Mouse (Mus musculus): ENCODE measurements around the gene Pde4dip. TPM values are rescaled to one million over a fixed set of nuclear protein-coding genes. Genes with fewer than 3 reads are reported as not detected.
A peak's percentile ranks its signal among the peaks of the same experiment; 100 is the strongest.

The Pde4dip gene
- polyA plus RNA-seq, 1 experiment from 2014 or later: 82.1 TPM

DNA sequence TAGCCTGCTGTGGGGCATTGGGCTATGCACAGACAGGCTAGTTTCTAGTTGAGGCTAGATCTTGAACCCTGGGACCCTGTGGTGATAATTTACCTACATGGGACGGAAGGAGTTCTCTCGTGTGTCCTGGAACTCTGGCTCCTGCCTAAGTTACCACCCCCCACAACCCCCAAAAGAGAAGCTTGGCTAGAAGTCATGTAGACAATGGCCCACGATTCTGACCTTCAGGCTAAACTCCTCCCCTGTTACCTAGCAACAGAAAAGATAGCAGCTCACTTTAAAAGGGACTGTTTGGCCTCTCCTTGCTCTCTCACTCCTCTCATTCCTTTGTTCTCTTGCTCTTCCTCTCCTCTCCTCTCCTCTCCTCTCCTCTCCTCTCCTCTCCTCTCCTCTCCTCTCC lies 69.5 kb downstream of the Pde4dip start:
- H3K9me3 ChIP-seq (ENCODE audit: control insufficient read depth, low read length): no peaks in the 10 kb centered on the region
- H3K27ac ChIP-seq (ENCODE audit: low read length): no peak overlapping the region
- no peaks in the 10 kb centered on the region for H3K27me3 ChIP-seq (replicated peaks; ENCODE audit: control insufficient read depth, insufficient read depth, low read length)
- no peak for ATAC-seq
- H3K4me1 ChIP-seq (replicated peaks; ENCODE audit: control insufficient read depth, insufficient read depth, low read length): peaks cover 5% of the 10 kb centered on the region
- no peak overlapping the region for H3K4me2 ChIP-seq (ENCODE audit: low read length)
- H3K36me3 ChIP-seq (ENCODE audit: control insufficient read depth, insufficient read depth): no peaks in the 10 kb centered on the region
- H3K9ac ChIP-seq (replicated peaks; ENCODE audit: low read depth, low read length): no peak overlapping the region
- H3K4me3 ChIP-seq (replicated peaks; ENCODE audit: low read length): no peak overlapping the region
- 39% methylated on average over 3 of the region's 3 CpGs for WGBS

DNA sequence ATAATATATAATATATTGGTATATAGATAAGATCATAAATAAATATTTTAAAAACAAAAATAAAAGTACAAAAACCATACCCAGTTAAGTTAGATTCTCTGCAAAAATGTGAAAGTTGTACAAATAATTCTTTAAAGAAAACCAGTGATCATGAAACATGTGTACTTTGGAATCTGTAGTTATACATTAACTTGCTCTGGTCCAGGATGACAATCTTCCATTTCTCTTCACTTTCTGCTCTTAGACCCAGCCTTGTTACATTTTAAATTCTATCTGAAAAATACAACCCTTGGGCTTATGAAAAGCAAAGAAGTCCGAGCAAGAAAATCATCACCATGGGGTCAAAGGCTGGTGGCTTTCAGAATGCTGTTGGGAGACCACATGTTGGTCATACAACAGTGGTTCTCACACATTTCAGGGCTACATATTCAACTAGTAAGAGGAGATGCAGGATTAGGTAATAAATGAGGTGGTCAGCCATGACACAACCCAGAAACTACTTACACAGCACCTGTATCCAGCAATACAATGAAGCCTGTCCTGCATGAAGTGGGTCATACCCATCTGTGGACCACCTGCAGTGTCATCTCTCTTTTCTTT lies 70.0 kb downstream of the Pde4dip start:
- Histone ChIP-seq H3K27ac (ENCODE audit: low read length) (no peak overlapping the region), H3K4me1 (replicated peaks; ENCODE audit: control insufficient read depth, insufficient read depth, low read length) (no peaks in the 10 kb centered on the region), H3K9ac (replicated peaks; ENCODE audit: low read depth, low read length) (no peak overlapping the region), H3K36me3 (ENCODE audit: control insufficient read depth, insufficient read depth) (no peaks in the 10 kb centered on the region), H3K27me3 (replicated peaks; ENCODE audit: control insufficient read depth, insufficient read depth, low read length) (no peaks in the 10 kb centered on the region), H3K9me3 (ENCODE audit: control insufficient read depth, low read length) (no peaks in the 10 kb centered on the region), H3K4me3 (replicated peaks; ENCODE audit: low read length) (no peak overlapping the region), H3K4me2 (ENCODE audit: low read length) (no peak overlapping the region)
- 84% methylated on average over 1 of the region's 1 CpGs for WGBS
- no peak for ATAC-seq

DNA sequence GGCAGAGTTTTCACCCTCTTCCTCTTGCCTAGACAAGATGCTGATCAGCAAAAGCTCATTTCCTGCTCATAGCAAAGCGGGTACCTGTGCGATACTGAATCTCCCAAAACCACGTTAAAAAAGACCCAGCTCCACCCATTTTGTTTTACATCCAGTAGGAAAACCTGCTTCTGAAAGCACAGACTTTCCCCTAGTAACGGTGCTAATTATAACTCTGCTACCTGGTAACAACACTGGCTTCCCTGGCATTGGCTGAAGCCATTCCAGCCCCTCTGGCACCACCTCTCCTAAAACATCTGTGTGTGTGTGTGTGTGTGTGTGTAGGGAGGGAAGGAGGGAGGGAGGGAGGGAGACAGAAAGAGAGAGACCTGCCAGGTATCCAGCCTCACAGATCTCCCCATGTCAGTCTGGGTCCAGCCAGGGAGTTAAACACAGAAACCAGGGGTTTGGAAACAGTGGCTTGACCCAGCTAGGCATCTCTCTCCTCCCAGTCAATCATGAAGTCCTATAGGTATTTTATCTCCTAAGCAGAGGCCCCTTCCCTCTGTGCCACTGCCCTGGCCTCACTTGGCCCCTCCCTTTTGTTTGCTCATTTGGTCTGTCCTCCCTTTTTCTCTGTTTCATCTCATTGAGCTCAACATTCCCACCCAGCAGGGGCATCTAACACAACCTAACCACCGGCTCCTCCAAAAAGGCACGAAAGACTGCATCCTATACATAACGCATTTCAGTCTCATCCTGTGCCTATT lies 76.7 kb downstream of the Pde4dip start:
- H3K27me3 ChIP-seq (replicated peaks; ENCODE audit: control insufficient read depth, insufficient read depth, low read length): no peaks in the 10 kb centered on the region
- H3K9ac ChIP-seq (replicated peaks; ENCODE audit: low read depth, low read length): no peak overlapping the region
- H3K36me3 ChIP-seq (ENCODE audit: control insufficient read depth, insufficient read depth): no peaks in the 10 kb centered on the region

DNA sequence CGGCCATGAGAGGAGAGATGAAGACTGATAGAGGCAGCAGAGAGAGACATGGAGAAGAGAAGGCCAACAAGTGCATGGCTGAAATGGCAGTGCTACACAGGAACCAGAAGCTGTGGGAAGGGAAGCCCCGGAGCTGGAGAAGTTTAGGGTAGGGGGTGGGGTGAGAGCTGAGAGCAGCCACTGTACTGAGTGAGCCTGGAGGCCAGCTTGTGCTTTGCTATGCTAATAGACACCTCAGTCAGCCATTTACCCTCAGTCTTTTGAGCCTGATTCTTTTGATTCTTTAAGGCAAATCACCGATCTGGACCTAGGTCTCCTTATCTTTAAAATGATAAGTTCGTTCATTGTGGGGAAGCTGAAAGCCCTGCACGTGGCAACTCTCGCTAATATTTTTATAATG lies 77.3 kb downstream of the Pde4dip start:
- H3K4me2 ChIP-seq (ENCODE audit: low read length): no peak overlapping the region
- ATAC-seq: peak; percentile 72; the same call in 1 of the 2 replicates
- H3K4me3 ChIP-seq (replicated peaks; ENCODE audit: low read length): no peak overlapping the region

More for the DNA sequence above, 76.7 kb downstream of the Pde4dip start:
- H3K27ac ChIP-seq (ENCODE audit: low read length): 0 out of 2 replicates have a peak overlapping the region, but pooled peaks have one; percentile 16
- H3K4me1 ChIP-seq (replicated peaks; ENCODE audit: control insufficient read depth, insufficient read depth, low read length): peaks cover 11% of the 10 kb centered on the region
- ATAC-seq: peak; percentile 89
- WGBS: 24% methylated on average over 7 of the region's 7 CpGs
- no peak overlapping the region for H3K4me3 ChIP-seq (replicated peaks; ENCODE audit: low read length)
- no peaks in the 10 kb centered on the region for H3K9me3 ChIP-seq (ENCODE audit: control insufficient read depth, low read length)
- no peak overlapping the region; the same call in 1 of the 2 replicates for H3K4me2 ChIP-seq (ENCODE audit: low read length)

DNA sequence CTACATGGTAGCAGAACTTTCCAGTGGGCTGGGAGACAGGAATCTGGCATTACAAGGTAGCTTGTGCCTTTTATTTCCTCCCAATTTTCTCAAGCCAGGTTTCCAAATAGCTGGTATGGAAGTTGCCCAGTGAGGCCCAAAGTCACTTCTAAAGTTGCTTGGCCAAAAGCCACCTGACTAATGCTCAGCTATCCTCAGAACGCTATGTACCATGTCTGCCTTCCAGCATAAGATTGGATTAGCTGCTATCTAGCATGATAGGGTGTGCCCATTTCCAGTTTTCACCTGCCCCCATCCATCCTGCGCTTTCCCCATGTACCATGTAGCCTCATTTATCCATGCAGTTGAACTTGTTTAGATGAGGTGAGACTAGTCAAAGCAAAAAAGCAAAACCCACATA lies 78.2 kb downstream of the Pde4dip start:
- Histone ChIP-seq H3K27ac (ENCODE audit: low read length) (no peak overlapping the region), H3K4me1 (replicated peaks; ENCODE audit: control insufficient read depth, insufficient read depth, low read length) (peaks cover 11% of the 10 kb centered on the region), H3K4me3 (replicated peaks; ENCODE audit: low read length) (no peak overlapping the region), H3K27me3 (replicated peaks; ENCODE audit: control insufficient read depth, insufficient read depth, low read length) (no peaks in the 10 kb centered on the region), H3K9me3 (ENCODE audit: control insufficient read depth, low read length) (no peaks in the 10 kb centered on the region), H3K9ac (replicated peaks; ENCODE audit: low read depth, low read length) (no peak overlapping the region), H3K36me3 (ENCODE audit: control insufficient read depth, insufficient read depth) (no peaks in the 10 kb centered on the region), H3K4me2 (ENCODE audit: low read length) (no peak overlapping the region)
- ATAC-seq: no peak
- 92% methylated on average over 2 of the region's 2 CpGs for WGBS

More for the DNA sequence above, 77.3 kb downstream of the Pde4dip start:
- Histone ChIP-seq H3K27ac (ENCODE audit: low read length) (no peak overlapping the region), H3K27me3 (replicated peaks; ENCODE audit: control insufficient read depth, insufficient read depth, low read length) (no peaks in the 10 kb centered on the region), H3K9me3 (ENCODE audit: control insufficient read depth, low read length) (no peaks in the 10 kb centered on the region), H3K9ac (replicated peaks; ENCODE audit: low read depth, low read length) (no peak overlapping the region), H3K36me3 (ENCODE audit: control insufficient read depth, insufficient read depth) (no peaks in the 10 kb centered on the region), H3K4me1 (replicated peaks; ENCODE audit: control insufficient read depth, insufficient read depth, low read length) (peaks cover 11% of the 10 kb centered on the region)
- WGBS: 20% methylated on average over 6 of the region's 6 CpGs

GRCm38 (mm10) chr3:97805559-97805958 lies 82.9 kb downstream of the Pde4dip start:
- no peaks in the 10 kb centered on the region for H3K27me3 ChIP-seq (replicated peaks; ENCODE audit: control insufficient read depth, insufficient read depth, low read length)
- H3K4me3 ChIP-seq (replicated peaks; ENCODE audit: low read length): no peak overlapping the region
- no peaks in the 10 kb centered on the region for H3K9me3 ChIP-seq (ENCODE audit: control insufficient read depth, low read length)
- H3K27ac ChIP-seq (ENCODE audit: low read length): no peak overlapping the region
- WGBS: 96% methylated on average over 2 of the region's 2 CpGs
- ATAC-seq: no peak
- no peaks in the 10 kb centered on the region for H3K36me3 ChIP-seq (ENCODE audit: control insufficient read depth, insufficient read depth)
- no peak overlapping the region for H3K9ac ChIP-seq (replicated peaks; ENCODE audit: low read depth, low read length)
- H3K4me1 ChIP-seq (replicated peaks; ENCODE audit: control insufficient read depth, insufficient read depth, low read length): no peaks in the 10 kb centered on the region
- H3K4me2 ChIP-seq (ENCODE audit: low read length): no peak overlapping the region

DNA sequence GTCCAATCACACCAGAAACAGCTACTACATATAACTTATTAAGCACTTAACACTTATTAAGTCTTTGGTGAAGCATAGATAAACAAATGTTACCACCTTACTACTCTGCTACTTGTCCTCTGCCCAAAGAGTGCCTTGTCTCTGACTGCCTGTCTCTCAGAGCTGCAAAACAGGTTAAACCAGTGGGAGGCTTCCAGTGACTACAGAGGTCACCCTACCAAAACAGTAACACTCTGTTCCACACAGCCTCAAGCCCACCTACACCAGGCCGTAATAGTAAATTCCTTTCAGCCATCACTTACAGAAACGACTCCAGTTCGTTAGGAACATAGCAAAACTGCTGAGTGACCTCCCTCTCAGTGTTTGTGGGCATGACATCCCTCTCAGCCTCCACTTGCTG lies 84.8 kb downstream of the Pde4dip start:
- no peaks in the 10 kb centered on the region for H3K36me3 ChIP-seq (ENCODE audit: control insufficient read depth, insufficient read depth)
- no peaks in the 10 kb centered on the region for H3K9me3 ChIP-seq (ENCODE audit: control insufficient read depth, low read length)
- no peak overlapping the region for H3K9ac ChIP-seq (replicated peaks; ENCODE audit: low read depth, low read length)
- no peaks in the 10 kb centered on the region for H3K27me3 ChIP-seq (replicated peaks; ENCODE audit: control insufficient read depth, insufficient read depth, low read length)
- H3K27ac ChIP-seq (ENCODE audit: low read length): no peak overlapping the region
- WGBS: 53% methylated on average over 3 of the region's 3 CpGs
- no peak overlapping the region for H3K4me3 ChIP-seq (replicated peaks; ENCODE audit: low read length)
- ATAC-seq: no peak
- no peaks in the 10 kb centered on the region for H3K4me1 ChIP-seq (replicated peaks; ENCODE audit: control insufficient read depth, insufficient read depth, low read length)
- H3K4me2 ChIP-seq (ENCODE audit: low read length): no peak overlapping the region

- Histone ChIP-seq H3K27me3 (replicated peaks; ENCODE audit: control insufficient read depth, insufficient read depth, low read length) (no peaks in the 10 kb centered on the region), H3K36me3 (ENCODE audit: control insufficient read depth, insufficient read depth) (no peaks in the 10 kb centered on the region), H3K9me3 (ENCODE audit: control insufficient read depth, low read length) (no peaks in the 10 kb centered on the region), H3K4me2 (ENCODE audit: low read length) (no peak overlapping the region), H3K4me3 (replicated peaks; ENCODE audit: low read length) (no peak overlapping the region), H3K9ac (replicated peaks; ENCODE audit: low read depth, low read length) (no peak overlapping the region), H3K27ac (ENCODE audit: low read length) (no peak overlapping the region), H3K4me1 (replicated peaks; ENCODE audit: control insufficient read depth, insufficient read depth, low read length) (no peaks in the 10 kb centered on the region)
- 89% methylated on average over 2 of the region's 2 CpGs for WGBS
- ATAC-seq: no peak
Observed at GRCm38 (mm10) chr3:97802927-97803326, 85.6 kb downstream of the Pde4dip start.

- Histone ChIP-seq H3K36me3 (ENCODE audit: control insufficient read depth, insufficient read depth) (no peaks in the 10 kb centered on the region), H3K27ac (ENCODE audit: low read length) (no peak overlapping the region), H3K9ac (replicated peaks; ENCODE audit: low read depth, low read length) (no peak overlapping the region), H3K4me2 (ENCODE audit: low read length) (no peak overlapping the region), H3K4me1 (replicated peaks; ENCODE audit: control insufficient read depth, insufficient read depth, low read length) (no peaks in the 10 kb centered on the region), H3K9me3 (ENCODE audit: control insufficient read depth, low read length) (no peaks in the 10 kb centered on the region), H3K4me3 (replicated peaks; ENCODE audit: low read length) (no peak overlapping the region), H3K27me3 (replicated peaks; ENCODE audit: control insufficient read depth, insufficient read depth, low read length) (no peaks in the 10 kb centered on the region)
- 87% methylated on average over 5 of the region's 5 CpGs for WGBS
- no peak for ATAC-seq
Observed at GRCm38 (mm10) chr3:97802297-97802696, 86.2 kb downstream of the Pde4dip start.

All from forebrain, embryonic 16.5 days (tissue).